Mouse (Mus musculus): ENCODE measurements around the gene Fam227b.

The Fam227b gene

DNA sequence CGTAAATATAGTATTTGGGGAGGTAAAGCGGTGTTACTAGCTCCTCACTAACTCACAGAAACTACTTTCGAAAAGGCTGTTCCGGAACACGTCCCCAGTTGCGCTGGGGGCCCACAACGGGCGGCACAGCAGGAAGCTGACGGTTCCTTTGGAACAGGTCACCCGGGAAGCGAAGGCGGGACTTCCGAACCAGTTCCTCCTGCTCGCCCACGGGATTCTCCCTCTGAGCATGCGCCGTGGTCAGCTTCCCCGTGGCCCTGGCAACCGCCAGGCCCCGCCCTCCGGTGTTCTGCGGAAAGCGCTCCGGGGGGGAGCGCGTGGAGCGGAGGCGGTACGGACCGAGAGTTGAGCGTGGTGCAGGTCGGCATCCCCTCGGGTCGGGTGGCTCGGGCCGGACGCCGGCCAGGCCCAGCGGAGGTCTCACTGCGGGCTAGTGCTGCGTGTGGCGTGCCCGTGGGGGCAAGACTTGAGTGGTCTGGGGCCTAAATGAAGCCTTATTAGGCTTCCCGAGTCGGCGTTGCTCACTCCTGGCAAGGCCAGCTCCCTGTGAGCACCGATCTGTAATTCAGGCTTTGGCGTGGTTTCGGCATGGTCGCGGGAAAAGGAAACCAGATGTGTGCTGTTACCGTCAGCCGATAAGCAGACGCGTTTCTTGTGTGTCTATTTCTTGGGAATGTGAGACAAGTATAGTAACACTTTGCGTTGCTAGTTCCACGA lies at the start of gene Fam227b, which contains the start of gene Dtwd1:
Gene Fam227b, minus strand, starts transcription at position 150 of the 717 bp plus-strand sequence.
Gene Dtwd1, plus strand, starts transcription at position 287 of the 717 bp plus-strand sequence.
- peak; percentile 98 for DNase-seq

DNA sequence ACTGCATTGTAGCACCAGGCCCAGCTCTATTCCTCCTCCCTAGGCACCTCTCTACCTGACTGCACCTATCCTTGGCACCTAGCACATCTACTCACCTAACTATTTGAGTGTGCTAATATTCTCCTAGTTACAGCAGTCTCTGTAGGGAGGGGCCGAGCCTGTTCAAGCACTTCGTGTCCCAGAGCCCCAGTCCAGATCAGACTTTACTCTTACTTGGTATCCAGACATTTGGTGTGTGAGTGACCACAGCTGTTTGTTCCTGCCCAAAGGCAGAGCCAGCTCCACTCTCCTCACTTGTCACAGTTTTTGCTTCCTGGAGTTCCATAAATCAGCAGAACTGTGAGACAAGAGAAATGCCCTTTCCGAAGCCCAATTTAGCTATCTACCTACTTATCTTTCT lies 47.2 kb upstream of the Fam227b start:
- no peak for DNase-seq

DNA sequence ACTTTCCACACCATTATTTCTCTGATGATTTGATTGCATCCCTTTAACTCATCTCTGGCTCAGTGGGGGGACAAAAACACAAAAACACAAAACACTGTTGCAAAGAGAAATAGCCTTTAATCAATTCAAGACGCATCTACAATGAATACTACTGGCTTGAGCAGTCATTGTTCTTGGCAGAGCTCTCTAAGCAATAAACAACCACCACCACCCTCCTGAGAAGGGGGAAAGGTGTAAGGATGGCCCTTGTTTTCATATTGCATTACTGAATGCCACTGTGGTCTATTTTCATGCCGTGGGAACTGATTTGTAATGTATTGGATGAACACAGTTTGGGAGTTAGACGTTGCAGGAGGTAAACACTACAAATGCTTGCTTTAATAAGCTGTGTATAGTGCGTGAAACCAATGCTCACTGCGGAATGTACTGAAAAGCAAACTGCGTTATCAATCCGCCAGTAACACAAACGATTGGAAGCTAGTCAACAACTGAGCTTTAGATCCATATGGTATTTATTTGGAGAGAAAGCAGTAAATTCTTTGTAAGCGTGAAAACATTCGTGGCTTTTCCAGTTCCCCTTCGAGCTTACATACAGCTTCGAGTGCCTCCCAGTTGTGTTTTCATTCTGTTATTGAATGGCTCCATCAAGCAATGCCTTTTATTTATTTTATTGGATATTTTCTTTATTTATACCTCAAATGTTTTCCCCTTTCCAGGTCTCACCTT lies 44.0 kb upstream of the Fam227b start:
- DNase-seq, result no peak

DNA sequence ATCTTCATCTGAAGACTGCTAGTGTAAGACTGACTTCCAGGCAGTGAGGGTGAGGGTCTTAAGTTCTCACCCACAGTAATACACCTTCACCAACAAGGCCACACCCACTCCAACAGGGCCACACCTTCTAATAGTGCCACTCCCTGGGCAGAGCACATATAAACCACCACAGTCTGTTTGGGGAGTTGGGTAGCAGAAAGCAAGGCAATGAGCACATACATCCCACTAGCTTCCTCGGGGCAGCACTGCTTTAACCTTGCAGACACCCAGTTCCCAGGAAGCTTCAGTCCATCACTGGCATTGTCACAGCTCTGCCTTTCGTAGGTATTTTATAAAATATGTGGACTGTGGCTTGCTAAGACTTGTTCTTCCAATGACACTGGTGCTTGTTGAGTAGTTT lies 40.3 kb upstream of the Fam227b start:
- DNase-seq, result no peak

DNA sequence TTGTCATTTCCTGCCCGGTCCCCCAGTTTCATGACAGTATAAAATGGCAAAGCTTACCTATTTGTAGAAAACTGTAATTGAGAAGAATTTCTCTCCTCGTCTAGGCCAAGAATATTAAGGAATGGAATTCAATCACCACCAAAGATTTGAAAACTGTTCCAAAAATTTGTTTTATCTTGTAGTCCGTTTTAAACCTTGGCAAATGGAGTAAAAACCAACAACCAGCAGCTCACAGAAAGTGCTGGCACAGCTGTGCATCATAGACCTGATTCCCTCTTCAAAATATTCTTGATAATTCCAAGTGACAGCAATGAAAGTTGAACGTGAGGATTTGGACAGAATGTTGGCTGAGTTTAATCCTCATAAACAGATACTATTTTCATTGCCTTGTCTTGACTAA lies 39.5 kb upstream of the Fam227b start:
- DNase-seq, result no peak

DNA sequence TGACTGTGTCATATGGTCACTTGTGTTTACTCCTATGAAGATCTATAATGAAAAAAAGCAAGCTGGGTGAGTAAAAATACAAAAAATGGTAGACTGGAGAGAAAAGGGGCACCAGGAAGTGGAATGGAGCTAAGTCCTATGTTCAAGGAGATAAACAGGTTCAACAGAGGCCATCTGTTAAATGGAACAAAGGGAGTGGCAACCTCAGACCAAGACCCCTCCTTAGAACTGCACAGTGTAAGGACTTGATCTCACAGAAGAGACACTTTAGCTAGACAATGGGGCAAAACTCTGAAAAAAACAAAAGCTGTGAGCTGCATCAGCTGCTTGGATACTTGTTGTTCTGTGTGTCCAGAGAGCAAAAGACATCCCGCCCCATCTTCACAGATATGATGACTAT lies 19.6 kb upstream of the Fam227b start:
- DNase-seq, result no peak

DNA sequence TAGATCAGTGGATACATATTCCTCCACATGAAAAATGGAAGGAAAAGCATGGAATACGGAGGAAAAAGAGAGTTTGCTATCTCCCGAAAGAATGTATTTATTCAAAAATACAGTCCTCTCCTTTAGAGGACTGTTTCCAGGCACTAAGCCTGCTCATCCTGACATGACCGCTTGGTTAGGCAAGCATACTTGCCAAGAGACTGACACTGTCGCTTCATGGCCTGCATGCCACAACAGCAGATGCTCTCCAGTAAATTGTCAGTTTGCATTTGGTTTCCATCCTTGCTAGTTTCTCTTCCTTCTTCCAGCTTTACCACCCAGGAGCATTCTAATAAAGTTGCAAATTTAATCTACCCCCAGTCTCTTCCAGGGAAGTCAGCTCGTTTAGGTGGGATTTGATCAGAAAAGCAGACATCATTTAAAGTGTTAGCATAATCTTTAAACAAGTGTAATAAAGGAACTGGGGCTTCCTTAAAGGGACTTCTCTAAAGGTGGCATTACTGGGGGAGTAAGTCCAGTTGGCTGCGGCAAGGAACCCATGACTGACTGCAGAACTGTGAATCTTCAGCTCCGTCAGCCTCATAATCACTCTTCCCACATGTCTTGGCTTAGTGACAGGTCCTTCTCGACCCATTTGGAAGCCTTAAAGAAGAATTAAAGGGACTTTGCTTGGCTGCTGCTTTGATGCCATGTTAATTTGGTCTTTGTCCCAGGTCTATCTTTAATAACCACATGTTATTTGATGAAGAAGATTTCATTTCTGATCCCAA lies 15.2 kb upstream of the Fam227b start:
- no peak for DNase-seq

DNA sequence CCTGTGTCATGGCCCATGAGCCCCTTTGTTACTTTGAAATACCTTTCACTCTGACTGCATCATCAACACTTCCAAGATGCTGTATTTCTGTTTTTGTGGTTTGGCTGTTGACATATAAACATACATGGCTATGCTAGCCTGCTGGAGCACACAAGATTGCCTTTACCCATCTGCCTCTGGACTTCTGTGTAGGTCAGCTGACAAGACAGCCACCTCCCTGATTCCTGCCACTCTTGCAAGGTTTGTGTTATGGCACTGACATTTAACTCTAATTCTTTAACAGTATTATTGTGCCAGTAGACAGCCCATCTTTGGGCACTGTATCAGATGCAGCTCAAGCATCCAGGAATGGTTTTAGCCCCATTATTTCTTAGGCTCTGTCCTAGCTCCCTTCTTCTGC lies 14.5 kb upstream of the Fam227b start:
- no peak for DNase-seq

DNA sequence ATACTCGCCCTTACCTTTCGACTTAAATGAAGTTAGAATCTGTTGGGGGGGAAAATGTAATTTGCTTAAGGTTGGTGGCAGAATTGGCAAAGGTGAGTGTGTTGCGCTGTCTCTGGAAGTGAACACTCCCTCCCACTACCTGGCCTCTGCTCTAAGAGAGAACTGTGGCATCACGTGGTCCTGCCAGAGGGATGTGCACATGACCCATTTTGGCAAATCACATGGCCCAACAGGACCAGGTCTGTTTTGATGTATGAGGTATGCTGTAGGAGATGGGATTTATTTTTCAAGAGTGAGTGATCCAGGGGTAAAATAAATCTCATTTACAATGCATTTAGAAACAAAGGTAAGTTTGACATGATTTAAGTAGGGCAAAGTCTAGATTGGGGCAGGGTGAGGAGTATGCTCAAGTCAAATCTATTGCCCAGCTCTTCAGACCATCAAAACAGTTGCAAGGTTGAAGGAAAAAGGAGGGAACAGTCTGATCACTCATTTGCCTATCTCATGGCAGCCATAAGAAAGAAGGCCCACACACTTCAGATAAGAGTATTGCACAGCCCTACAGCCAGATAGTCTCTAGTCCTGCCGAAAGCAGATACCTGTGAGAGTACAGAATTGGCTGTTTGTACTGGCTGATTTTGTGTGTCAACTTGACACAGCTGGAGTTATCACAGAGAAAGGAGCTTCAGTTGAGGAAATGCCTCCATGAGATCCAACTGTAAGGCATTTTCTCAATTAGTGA lies 13.6 kb upstream of the Fam227b start:
- no peak for DNase-seq

DNA sequence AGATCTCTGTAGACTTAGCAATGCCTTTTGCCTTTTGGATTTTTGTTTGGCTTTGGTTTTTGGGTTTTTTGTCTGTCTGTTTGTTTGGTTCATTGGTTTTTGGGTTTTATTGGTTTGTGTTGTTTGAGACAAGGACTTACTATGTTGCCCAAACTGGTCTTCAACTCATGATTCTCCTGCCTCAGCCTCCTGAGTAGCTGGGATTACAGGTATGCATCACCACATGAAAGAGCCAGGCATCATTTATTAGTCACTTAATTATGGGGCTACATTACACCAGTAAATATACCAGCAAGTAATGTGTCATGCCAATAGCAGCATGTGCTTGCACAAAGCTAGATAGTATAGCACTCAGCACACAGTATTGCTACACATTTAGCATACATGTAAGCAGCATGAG lies 4.1 kb downstream of the Fam227b start:
- no peak for DNase-seq

DNA sequence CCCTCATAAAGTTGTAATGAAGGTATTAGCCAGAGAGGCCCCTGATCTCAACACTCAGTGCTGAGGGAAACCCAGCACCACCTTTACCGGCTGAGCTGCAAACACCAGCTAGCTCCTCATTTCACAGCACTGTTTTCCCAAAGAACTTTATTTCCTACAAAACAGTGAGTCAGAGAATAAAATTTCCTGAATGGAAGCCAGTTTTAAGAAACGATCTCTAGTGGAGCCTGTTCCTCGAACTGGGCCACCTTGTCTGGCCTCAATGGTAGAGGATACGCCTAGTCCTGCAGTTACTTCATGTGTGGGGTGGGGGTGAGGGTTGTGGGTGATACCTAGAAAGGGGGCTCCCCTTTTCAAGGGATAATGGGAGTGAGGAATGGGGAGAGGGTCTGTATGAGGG lies 57.2 kb downstream of the Fam227b start:
- no peak for DNase-seq

DNA sequence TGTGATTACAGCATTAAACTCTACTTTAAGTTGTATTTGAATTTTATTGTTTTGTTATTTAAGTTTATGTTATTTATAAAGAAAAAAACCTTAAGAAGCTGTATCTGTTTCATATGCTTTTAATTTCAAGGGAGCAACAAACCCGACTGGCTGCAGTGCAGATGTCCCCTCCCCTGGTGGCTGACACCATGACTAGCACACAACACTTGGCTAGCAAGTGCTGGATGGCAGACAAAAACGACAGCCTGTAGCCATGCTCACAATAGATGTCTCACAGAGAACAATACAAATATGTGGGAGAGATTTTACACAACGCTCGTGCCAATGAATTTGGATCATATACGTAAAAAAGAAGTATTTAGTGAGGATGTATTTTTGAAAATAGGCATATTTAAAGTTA lies 61.4 kb downstream of the Fam227b start:
- DNase-seq, result no peak

DNA sequence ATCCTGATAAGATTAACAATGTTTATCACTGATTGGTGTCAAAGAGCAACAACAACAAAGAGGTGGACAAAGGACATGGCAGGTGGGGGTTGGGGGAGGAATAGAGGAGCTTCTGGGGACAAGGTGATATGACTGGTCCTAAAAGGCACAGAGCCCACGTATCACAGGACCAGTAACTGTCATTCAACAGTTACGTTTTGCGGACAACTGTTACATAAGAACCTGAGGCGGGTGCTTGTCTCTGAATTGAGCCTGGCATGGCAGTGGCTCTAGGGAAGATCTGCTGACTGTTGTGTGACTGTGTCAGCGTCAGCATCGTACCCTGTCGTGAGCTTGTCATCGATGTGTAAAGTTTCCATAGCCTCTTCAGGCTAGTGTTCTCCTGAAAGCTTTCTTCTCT lies 65.6 kb downstream of the Fam227b start:
- no peak for DNase-seq

DNA sequence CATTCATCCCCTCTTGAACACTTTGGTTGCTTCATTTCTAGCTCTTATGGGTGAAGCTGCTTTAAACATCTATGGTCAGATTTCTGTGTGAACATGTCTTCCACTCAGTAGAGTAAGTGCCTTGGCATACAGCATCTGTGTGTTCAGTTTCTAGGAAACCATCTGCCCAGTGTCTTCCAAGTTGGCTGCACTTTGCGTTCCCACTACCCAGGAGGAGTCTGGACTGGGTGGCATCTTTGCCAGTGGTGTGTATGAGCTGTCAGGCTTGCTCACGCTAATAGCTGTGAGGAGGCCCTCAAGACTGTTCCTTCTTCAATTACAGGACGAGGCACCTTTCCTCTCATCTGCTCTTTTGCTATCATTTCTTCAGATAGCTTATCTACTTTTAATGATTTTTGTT lies 67.5 kb downstream of the Fam227b start:
- no peak for DNase-seq

DNA sequence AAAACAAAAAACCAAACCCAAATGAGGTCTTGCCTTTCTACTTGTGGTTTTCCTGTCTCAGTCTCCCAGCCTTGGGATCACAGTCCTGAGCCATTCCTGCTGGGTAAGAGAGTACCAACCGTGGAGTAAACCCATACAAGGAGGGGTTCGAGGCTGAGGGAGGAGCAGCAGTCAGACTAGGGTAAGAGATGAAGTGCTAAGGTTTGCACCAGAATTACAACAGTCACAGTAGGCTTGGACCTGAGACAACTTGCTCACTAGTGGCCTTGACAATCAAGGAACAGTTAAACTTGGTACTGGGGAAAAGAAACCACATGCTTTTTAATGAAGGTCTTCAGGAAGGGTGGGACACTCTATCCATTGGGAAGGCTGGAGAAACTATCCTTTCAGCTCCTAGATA lies 72.7 kb downstream of the Fam227b start:
- DNase-seq, result no peak

DNA sequence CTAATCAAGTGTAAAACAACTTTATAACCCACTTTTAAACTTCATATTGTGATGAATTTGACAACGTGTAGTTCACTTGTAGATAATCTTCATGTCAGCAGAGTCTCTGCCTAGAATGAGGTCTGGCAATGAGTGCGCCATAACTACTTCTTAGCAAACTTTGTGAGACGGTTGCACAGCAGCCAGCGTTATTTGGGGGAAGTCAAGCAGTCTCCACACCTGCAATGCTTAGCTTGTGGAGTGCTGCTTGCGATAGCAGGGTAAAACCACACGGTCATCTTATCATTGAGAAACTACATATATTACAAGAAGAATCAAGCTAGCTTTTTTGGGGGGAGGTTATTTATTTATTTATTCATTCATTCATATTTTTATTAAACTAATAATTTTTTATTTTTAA lies 75.3 kb downstream of the Fam227b start:
- DNase-seq, result no peak

DNA sequence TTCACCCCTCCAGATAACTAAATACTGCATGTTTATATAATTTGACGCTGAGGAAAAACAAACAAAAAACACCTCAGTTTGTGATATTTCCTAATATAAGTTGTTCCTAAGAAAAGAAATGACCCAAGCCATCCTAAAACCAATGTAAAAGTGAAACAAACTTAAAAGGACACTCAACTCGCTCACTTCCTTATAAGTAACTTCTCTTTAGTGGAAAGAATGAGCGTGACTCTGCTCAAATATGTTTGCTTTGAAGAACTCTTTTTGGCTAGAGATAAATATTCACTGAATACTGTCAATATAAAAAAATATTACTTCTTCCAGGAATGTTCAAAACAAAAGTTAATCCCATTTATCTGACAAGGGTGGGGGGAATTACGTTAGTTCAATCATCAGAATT lies 78.1 kb downstream of the Fam227b start:
- DNase-seq, result no peak

DNA sequence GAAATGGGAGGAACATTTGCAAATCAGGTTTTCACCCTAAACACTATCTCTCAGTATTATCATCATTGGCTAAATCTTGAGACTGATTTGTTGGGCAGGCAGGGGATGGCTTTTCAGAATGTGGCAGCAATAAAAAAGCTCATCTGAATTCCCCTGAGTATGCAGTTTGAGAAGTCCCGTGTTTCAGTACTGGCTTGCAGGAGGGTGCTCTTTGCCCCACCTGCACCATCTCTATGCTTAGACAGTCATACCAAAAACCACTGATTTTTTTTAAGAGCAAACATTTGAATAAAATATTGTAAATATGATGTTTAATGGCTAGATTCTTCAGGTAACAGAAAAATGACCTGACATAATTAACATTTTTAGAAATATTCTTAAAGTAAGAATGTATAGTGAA lies 82.1 kb downstream of the Fam227b start:
- DNase-seq, result no peak

DNA sequence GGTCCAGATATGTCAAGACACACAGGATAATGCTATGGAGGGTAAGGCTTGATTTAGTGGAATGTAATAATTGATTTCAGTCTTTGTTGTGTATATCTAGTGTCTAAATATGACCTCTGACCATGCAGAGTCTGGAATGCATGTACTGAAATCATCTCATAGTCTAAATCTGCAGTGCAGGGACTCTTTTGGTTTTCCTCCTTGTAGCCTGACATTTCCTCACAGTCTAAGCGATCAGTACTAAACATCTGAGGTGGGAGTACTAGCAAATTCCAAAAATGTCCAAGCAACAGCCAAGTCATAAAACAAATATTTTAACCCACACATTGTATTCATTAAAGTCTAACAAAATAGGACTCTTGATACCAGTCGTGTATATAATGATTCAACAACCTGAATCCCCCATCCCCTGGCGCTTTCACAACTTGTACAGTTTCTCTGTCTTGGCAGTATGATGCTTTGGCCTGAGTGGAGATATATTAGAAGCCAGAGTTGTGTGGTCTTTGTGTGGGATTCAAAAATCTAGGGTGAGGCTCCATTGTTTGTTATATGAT lies 86.4 kb downstream of the Fam227b start:
- no peak for DNase-seq

DNA sequence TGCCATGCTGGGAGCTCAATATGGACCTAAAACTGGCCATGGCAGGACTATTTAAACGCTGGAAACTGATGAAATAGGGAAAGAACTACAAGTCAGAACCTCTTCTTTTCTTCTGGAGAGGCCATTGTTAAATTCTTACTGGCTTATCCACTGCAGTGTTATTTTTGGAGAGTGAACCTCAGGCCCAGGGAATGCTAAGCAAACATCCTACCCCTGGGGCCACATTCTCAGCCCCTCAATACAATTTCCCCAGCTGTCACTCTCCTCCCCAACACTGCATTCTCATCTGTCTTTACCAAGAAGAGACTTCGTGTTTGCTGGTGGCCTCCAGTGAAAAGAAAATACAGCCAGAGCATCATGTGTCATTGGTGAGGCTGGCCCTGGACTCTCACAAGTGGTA lies 87.0 kb downstream of the Fam227b start:
- DNase-seq, result no peak

DNA sequence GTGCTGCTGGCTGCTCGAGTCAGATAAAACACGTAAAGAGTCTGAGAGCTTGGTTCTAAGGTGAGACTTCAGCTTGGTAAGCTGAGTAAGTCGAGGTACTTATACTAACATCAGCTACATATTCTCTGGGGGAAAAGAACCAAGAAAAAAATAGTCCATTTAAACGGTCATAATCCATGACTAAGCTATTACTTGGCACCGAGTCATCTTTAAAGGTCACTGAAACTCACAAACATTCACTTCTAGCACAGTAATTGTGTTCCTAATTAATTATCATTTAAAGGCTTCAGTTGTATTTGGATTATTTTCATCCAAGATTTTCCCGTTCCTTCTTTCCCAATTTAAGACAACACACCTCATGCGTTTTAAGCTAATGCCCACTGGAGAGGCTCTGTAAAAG lies 88.9 kb downstream of the Fam227b start:
- DNase-seq, result no peak

DNA sequence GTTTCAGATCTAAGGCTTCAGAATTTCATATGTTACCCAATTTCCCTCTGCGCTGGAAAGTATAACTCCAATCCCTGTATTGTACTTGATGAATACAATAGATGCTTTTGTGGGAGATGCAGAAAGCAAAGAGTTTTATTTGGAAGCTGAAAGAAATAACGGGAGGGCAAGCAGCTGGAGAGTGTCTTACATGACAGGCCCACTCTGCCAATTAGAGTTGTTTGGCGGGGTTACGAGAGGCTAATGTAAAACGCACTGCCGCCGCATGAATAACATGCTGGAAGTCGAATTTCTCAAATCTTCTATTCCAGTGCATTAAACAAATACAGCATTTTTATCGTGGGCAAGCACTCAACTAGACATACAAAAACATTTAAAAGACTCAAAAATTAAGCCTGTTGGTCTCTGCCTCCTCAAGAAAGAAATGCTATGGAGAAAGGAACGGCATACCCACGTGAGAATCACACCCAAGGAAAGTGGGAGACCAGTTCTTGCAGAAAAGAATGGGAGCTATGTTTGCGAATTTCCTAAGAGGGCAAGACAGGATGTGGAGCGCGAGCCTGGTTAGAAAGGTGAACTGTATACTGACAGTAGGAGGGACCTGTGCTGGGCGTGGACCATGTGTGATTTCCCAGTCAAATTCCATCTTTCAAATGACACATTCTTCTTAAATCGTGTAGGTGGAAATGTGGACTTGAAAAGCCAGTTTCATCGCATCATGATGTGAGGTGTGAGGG lies 90.6 kb downstream of the Fam227b start:
- no peak for DNase-seq
